Mouse (Mus musculus) granulocyte monocyte progenitor cell, adult 5-6 weeks (primary cell): ENCODE measurements around the gene Polr2a. TPM values are rescaled to one million over a fixed set of nuclear protein-coding genes. Genes with fewer than 3 reads are reported as not detected.
A peak's percentile ranks its signal among the peaks of the same experiment; 100 is the strongest.

Experiments used
- ATAC-seq: replicated peaks from 2 replicates; pipeline ENCODE4 v1.8.0; 2016; ENCODE audit warnings: mild to moderate bottlenecking, moderate TSS enrichment, inconsistent platforms; ENCODE audit not compliant: poor library complexity, severe bottlenecking
- total RNA-seq, 2 experiments: library from RNA; stranded (forward) in 1 of 2; stranded (reverse) in 1 of 2; fragments of 200-712, 200-1000 nt in 1 of 2; fragments of >200 nt in 1 of 2; fragmentation: Nextera tagmentation in 1 of 2; gene quantifications; 2 replicates each; pipeline ENCODE4 v1.2.3; 2014 to 2017

Polr2a gene
- total RNA-seq (2014; fragmentation: Nextera tagmentation): 153 and 165 TPM in 2 replicates
- 30.2 and 38.5 TPM in 2 replicates for total RNA-seq (2017)

- peak; percentile 75 for ATAC-seq
Observed at GRCm38 (mm10) chr11:69758478-69758970, at the start of gene Polr2a. Gene Polr2a (minus strand): TSS chr11:69758637.

- no peak for ATAC-seq
Observed at GRCm38 (mm10) chr11:69807641-69808040, 49.2 kb upstream of the Polr2a start.

- no peak for ATAC-seq
Observed at GRCm38 (mm10) chr11:69806378-69806777, 47.9 kb upstream of the Polr2a start.

- no peak for ATAC-seq
Observed at GRCm38 (mm10) chr11:69804972-69805909, 46.8 kb upstream of the Polr2a start, which contains the start of gene Tmem102. Gene Tmem102 (minus strand): TSS chr11:69805624.

GRCm38 (mm10) chr11:69804652-69804940 lies 46.2 kb upstream of the Polr2a start:
- ATAC-seq: no peak

GRCm38 (mm10) chr11:69803786-69804651 lies 45.6 kb upstream of the Polr2a start:
- ATAC-seq: peak; percentile 54

- ATAC-seq: peak; percentile 17
Observed at GRCm38 (mm10) chr11:69803328-69803727, 44.9 kb upstream of the Polr2a start.

GRCm38 (mm10) chr11:69802648-69803105 lies 44.2 kb upstream of the Polr2a start:
- ATAC-seq: peak; percentile 62

GRCm38 (mm10) chr11:69801379-69801977 lies 43.0 kb upstream of the Polr2a start, which contains the start of gene Fgf11:
Gene Fgf11 (minus strand): TSS chr11:69801857.
- ATAC-seq: no peak

- no peak for ATAC-seq
Observed at GRCm38 (mm10) chr11:69800392-69801197, 42.2 kb upstream of the Polr2a start.

- no peak for ATAC-seq
Observed at GRCm38 (mm10) chr11:69800138-69800391, 41.6 kb upstream of the Polr2a start.

GRCm38 (mm10) chr11:69799394-69800137 lies 41.1 kb upstream of the Polr2a start:
- ATAC-seq: no peak

- no peak for ATAC-seq
Observed at GRCm38 (mm10) chr11:69797924-69798323, 39.5 kb upstream of the Polr2a start.

- ATAC-seq: no peak
Observed at GRCm38 (mm10) chr11:69795983-69796435, 37.6 kb upstream of the Polr2a start.

GRCm38 (mm10) chr11:69795168-69795982 lies 36.9 kb upstream of the Polr2a start, which contains the start of gene Chrnb1:
Gene Chrnb1 (minus strand): TSS chr11:69795943.
- peak; percentile 92 for ATAC-seq

- no peak for ATAC-seq
Observed at GRCm38 (mm10) chr11:69793429-69793828, 35.0 kb upstream of the Polr2a start.

- ATAC-seq: no peak
Observed at GRCm38 (mm10) chr11:69791420-69791819, 33.0 kb upstream of the Polr2a start.

- no peak for ATAC-seq
Observed at GRCm38 (mm10) chr11:69789431-69789830, 31.0 kb upstream of the Polr2a start.
